Mouse (Mus musculus): Measurements from ENCODE around the gene Grk3. TPM values are rescaled to one million over a fixed set of nuclear protein-coding genes. Genes with fewer than 3 reads are reported as not detected.

Grk3 gene
- total RNA-seq, 2 experiments from 2014 or later = 30.9 to 45.9 TPM

DNA sequence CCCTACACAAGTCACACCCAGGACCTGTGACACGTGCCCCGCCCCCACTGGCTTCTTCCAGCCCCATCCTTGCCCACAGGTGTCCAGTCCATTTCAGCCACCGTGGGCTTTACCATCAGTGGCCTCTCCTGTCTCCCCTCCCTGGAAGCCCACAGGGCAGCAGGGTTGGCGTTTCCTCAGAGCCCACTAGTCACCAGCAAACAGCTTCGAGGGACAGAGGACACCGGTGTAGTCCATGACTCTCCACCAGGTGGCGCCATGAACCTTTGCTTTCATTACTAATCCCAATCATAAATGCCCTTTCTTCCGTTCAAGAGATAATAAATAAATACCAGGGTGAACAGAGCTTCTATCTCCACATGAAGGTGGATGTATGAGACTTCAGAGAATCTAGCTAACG is 144.9 kb downstream of the Grk3 start:
- DNase-seq = peak; percentile 85

- DNase-seq = no peak
Measured at GRCm38 (mm10) chr5:112868620-112869019, 147.0 kb downstream of the Grk3 start.

DNA sequence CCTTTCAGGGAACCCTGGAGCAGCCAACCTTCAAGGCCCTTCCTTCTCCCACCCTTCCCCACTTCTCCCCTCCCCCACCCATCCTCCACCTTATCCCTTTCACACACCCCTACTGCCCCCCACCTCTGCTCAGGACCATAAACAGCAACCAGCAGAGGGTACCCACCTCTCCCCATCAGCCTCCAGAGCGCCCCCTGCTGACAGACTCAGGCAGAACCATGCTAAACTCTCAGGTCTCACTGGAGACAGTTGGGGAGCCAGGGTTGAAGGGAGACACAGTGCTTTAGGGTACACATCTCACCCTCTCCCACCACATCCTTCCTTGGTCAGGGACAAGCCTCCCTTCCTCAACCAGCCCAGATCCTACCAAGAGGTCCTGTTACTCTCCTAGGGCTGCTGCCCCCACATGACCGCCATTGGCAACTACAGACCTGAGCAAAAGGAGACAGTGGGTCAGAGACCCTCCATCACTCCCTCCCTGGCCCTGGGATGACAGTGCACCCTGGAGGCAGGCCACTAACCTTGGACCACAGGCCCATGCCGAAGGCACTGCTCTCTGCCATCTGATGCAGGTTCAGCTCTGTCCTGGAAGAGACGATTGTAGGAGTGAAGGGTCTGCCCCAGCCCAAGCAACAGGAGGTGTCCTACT is 150.7 kb downstream of the Grk3 start:
- DNase-seq = peak; percentile 73

Other genes starting within 250 kb of the Grk3 start
- gene Myo18b, start 119.4 kb downstream of the Grk3 start, total RNA-seq (2021) = 10 to 100 TPM in 1 of 2 experiments, 1 to 10 TPM in 1; 6.4 to 20.1 TPM
- not detected for gene Crybb2, start 54.3 kb upstream of the Grk3 start, total RNA-seq (2021)
- 1 to 10 TPM; 1.1 to 1.5 TPM for gene Crybb3, start 65.8 kb upstream of the Grk3 start, total RNA-seq (2021)
- gene 2900026A02Rik, start 205.4 kb upstream of the Grk3 start, total RNA-seq (2021) = 10 to 100 TPM; 23.0 to 23.1 TPM
- gene Tmem211, start 211.1 kb upstream of the Grk3 start, total RNA-seq (2021) = not detected

All from adrenal gland, postnatal 10 days (tissue).